Mouse (Mus musculus): ENCODE results near the gene Sema6d. TPM values are rescaled to one million over a fixed set of nuclear protein-coding genes. Genes with fewer than 3 reads are reported as not detected.
A peak's percentile ranks its signal among the peaks of the same experiment; 100 is the strongest.

Sema6d gene
- total RNA-seq, 2 experiments from 2014 or later, result 44.1 to 44.7 TPM

DNA sequence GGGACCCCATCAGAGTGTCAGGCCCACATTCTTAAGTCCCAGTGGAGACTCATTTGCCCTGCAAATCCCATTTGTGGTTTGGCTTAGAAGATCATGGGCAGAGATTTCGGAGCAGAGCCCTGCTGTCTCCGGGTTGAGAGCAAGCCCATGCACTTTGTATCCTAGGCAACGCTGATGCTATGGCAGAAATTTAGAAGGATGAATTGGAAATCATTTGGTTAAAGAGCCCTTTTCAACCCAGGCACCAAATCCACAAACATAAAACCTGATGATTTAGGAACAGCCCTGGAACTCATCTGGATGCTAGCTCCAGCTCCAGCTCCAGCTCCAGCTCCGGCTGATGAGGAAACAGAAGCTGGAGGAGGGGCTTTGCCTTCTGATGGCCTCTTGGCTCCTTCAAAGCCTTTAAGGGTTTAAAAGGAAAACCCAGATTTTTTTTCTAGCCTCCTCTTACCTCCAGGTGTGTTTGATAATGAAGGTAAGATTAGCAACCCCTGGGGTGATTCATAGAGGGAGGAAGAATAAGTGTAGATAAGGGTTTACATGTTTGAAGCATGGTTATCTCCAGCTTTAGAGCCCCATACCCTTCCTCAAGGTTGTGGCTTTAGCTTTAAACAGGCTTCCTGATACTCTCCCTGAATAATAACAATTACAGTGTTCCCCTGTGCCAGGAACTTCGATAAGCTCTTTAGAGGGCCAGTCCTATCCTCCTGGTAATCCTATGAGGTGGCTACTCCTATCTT lies 549.6 kb downstream of the Sema6d start:
- DNase-seq (ENCODE audit: low spot score in 2 of 2), result no peak

DNA sequence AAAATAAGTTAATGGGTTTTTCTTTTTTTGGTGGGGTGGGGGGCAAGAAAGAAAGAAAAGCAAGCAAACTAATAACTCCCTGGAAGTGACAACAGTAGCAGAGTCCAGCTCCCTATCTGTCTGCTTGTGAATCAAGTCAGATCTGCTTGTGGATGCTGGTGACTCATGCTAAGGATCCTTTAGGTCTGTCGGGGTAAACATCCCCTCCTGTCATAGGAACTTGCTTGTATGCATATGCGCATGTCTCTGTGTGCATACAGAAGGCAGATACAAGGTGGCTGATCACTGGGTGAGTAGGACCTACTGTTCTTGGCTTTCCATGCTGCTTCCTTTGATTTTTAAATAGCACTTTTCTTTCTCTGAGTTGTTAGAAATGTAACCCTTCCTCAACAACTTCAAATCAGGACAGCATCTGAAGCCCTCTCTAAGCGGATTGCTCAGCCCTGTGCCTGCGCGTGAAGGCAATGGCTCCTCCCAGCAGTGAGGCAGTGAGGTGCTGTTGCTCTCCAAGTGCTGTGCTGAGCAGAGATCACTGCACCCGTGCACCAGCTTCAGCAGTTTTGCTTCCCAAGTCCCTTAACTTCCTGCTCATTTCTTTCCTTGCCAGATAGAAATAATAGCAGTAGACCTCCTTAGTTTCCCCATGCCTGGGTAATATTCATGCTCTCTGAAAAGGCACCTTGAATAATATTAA lies 550.9 kb downstream of the Sema6d start:
- no peak for DNase-seq (ENCODE audit: low spot score in 2 of 2)

GRCm38 (mm10) chr2:124641194-124641558 lies 551.4 kb downstream of the Sema6d start:
- no peak for DNase-seq (ENCODE audit: low spot score in 2 of 2)

DNA sequence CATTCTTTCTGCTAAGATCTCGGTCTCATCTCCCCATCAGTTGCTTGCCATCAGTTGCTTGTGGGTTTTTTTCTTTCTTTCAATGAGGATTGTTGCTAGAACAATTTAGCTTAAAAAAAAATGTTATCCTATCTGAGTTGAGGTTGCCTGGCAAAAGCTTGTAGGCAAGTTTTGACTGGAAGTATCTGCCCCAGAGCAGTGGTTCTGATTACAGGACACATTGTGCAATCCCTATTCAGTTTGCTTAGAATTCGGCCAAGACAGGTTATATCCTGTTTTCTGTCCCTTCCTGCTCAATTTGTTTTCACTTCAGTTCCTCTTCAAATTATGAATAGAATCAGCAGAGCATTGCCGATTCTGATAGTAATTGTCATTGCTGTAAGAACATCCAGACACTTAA lies 552.4 kb downstream of the Sema6d start:
- DNase-seq (ENCODE audit: low spot score in 2 of 2), result no peak

- DNase-seq (ENCODE audit: low spot score in 2 of 2), result no peak
Observed at GRCm38 (mm10) chr2:124650609-124651008, 560.8 kb downstream of the Sema6d start.

DNA sequence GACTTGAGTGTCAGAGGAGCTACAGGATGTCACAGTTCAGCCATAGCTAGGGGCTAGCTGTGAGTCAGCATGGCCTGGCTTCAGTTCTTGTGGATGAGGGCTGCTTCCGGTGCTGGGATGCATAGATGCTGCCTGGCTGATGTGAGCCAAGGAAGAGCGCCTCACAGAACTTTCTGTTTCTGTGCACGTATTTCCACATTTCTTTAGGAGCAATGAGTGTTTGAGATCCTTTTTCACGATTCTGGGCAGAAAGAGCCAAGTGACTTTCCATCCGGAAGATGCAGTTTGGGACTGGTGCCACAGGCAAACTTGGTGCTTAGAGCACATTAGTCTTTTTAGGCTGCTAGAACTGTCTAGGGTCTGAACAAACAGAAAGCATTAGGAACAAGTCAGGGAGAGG lies 561.4 kb downstream of the Sema6d start:
- DNase-seq (ENCODE audit: low spot score in 2 of 2), result no peak

DNA sequence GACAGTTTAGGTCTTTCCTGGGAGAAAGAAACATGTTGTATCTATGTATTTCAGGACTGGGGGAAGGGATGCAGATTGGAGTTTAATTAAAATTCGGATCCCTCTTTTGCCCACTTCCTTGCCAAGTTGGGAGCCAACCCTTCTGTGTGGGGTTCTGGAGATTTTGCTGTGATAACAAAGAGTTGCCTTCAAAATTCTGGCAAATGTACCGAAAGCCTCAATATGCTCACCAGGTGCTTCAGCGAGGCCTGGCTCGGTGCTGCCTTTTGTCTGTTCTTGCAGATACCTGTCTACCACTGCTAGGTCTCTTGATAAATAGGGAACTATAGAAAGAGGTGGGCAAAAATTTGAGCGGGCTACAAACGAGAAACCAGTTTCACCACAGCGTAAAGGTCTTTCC lies 563.4 kb downstream of the Sema6d start:
- no peak for DNase-seq (ENCODE audit: low spot score in 2 of 2)

GRCm38 (mm10) chr2:124657358-124657757 lies 567.6 kb downstream of the Sema6d start:
- DNase-seq (ENCODE audit: low spot score in 2 of 2), result no peak

DNA sequence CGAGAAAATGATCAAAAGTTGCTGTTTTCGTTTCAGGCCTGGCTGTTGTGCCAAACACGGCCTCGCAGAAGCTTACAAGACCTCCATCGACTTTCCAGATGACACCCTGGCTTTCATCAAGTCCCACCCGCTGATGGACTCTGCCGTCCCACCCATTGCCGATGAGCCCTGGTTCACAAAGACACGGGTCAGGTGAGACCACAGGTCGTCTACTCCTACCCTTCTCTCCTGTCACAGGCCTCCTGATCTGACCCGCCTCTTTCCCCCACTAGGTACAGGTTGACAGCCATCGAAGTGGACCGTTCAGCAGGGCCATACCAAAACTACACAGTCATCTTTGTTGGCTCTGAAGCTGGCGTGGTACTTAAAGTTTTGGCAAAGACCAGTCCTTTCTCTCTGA lies 568.6 kb downstream of the Sema6d start:
- no peak for DNase-seq (ENCODE audit: low spot score in 2 of 2)

GRCm38 (mm10) chr2:124659601-124660000 lies 569.8 kb downstream of the Sema6d start:
- DNase-seq (ENCODE audit: low spot score in 2 of 2), result no peak

GRCm38 (mm10) chr2:124660686-124661085 lies 570.9 kb downstream of the Sema6d start:
- no peak for DNase-seq (ENCODE audit: low spot score in 2 of 2)

DNA sequence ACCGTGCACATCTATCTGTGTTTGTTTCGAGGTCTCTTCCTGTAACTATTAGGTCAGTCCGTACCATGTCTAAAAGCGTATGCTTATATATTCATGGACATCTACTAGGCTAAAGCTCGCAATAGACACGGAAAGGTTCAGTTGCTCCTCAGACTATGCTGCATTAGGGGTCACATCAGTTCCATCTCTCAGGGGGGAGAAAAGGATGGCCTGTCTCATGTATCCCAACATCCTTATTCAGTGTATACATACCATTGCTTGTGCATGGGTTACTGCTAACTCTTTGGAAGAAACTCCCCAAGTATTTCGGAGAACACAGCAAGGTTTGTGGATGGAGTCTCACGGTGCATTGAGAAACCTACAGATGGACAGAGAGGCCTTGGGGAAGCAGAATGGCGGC lies 571.5 kb downstream of the Sema6d start:
- no peak for DNase-seq (ENCODE audit: low spot score in 2 of 2)

DNA sequence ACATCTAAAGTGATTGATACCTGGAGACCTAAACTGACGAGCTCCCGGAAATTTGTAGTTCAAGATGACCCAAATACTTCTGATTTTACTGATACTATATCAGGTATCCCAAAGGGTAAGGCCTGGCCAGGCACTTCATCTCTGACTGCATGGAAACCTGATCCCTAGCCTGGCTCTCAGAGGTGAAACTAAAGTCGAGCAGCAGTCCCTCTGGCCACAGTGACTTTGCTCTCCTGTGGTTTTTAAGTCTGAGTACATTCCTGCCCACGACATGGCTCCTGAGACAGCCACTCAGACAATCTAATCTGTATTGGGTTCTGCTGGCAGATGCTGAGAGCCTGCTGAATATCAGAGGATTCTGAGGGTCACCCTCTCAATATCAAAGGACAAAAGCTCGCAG lies 572.5 kb downstream of the Sema6d start:
- no peak for DNase-seq (ENCODE audit: low spot score in 2 of 2)

DNA sequence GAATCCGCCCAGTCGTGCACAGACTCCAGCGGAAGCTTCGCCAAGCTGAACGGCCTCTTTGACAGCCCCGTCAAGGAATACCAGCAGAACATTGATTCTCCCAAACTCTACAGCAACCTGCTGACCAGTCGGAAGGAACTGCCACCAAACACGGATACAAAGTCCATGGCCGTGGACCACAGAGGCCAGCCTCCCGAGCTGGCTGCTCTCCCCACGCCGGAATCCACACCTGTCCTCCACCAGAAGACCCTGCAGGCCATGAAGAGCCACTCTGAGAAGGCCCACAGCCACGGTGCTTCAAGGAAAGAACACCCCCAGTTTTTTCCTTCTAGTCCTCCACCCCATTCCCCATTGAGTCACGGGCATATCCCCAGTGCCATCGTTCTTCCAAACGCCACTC lies 574.4 kb downstream of the Sema6d start:
- no peak for DNase-seq (ENCODE audit: low spot score in 2 of 2)

- no peak for DNase-seq (ENCODE audit: low spot score in 2 of 2)
Observed at GRCm38 (mm10) chr2:124668431-124668830, 578.7 kb downstream of the Sema6d start.

- DNase-seq (ENCODE audit: low spot score in 2 of 2), result no peak
Observed at GRCm38 (mm10) chr2:124673117-124673516, 583.3 kb downstream of the Sema6d start.

DNA sequence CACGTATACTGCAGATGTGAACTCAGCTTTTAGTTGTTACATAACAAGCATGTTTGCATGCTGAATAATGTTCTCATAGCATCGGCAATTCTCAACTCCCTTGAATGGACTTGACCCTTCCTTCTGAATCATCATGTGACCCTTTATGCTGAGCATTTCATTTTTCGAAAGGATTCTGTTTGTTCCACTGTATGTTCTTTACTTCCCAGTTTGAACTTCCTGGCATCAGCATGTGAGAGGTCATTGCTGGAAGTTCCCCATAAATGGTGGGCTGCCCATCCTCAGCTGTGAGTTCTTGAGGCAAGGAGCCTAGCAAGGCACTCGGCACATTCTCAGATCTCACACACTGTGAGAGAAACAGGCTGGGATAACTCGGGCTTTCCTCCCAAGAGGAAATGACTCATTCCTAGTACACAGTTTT lies 594.7 kb downstream of the Sema6d start:
- peak in 1 of 2 experiments; percentile 5 for DNase-seq (ENCODE audit: low spot score in 2 of 2)

DNA sequence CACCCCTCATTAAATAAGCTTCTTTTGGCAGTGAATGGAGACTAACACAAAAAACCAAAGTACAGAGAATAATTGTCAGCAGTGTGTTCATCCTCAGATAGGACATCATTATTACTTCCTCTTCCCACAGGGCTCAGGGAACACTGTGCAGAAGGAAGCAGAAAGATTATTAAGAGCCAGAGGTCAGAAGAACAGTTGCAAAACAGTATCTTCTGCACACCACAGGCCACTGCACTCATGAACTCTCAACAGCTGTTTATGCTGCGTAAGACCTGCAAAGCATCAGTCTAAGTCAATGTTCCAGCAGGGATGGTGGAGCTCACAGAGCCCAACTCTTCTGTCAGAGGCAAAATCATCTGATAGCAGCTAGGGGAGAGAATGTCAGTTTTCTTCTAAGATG lies 600.6 kb downstream of the Sema6d start:
- DNase-seq (ENCODE audit: low spot score in 2 of 2), result no peak

- DNase-seq (ENCODE audit: low spot score in 2 of 2), result no peak
Observed at GRCm38 (mm10) chr2:124702621-124703020, 612.9 kb downstream of the Sema6d start.

GRCm38 (mm10) chr2:124704922-124705321 lies 615.2 kb downstream of the Sema6d start:
- DNase-seq (ENCODE audit: low spot score in 2 of 2), result no peak

DNA sequence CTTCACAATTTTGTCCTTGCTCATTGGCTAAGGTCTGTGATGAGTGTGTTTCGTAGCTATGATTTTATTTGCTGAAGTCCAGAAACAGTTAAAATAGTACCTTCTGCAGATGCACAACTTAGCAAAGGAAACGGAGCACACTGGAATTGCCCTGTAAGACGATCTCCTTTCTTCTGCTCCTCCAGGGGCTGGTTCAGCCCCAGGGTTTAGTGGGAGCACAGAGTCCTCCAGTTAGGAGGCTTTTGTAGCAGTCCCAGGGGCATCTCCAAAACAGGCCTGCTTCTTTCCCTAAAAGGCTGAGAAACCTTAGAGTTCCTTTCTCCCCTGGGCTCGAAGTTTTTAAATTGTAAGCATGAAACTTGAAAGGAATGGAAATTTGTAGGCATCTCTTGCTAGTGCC lies 616.0 kb downstream of the Sema6d start:
- DNase-seq (ENCODE audit: low spot score in 2 of 2), result no peak

DNA sequence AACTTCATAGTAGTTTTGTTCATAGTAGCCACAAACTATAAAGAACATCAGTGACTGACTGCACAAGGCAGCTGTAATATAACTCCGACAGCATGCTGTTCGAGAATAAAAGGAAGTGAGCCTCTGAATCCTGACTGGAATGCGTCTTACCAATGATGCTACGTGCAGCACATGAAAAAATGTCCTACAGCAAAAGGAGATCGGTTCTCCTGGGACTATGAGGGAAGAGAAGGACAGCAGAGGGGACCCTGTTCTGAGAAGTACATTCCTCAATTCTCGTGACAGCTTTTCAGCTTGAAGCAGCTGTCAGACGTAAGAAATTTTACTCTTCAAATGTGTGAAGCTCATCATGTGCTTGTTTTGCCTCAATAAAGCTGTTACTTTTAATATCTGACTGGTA lies 617.1 kb downstream of the Sema6d start:
- DNase-seq (ENCODE audit: low spot score in 2 of 2), result no peak
